Mouse (Mus musculus) intestine, embryonic 14.5 days (tissue): ENCODE measurements around the gene Sgce. TPM values are rescaled to one million over a fixed set of nuclear protein-coding genes. Genes with fewer than 3 reads are reported as not detected.

Experiments
- ATAC-seq: fragments of 200-750 bp; cut with Nextera tagmentation; replicated peaks from 2 replicates; pipeline ENCODE4 v1.8.0; 2017; ENCODE audit warnings: low read depth, moderate number of reproducible peaks, moderate TSS enrichment, moderate library complexity; ENCODE audit not compliant: low FRiP score, low TSS enrichment
- DNase-seq: peaks from one replicate; pipeline ENCODE4 v3.0.0-alpha.2; 2018; ENCODE audit warnings: low spot score
- H3K27ac ChIP-seq: fragments of 300-500 bp; sonication (generic); 2 replicates; pipeline ENCODE4 v1.5.1; 2014; ENCODE audit warnings: low read depth, mild to moderate bottlenecking, control low read depth
- H3K27me3 ChIP-seq: fragments of 300-500 bp; sonication (generic); replicated peaks from 2 replicates; pipeline ENCODE4 v1.6.1; 2014; ENCODE audit warnings: low read length, control low read depth; ENCODE audit not compliant: control insufficient read depth, insufficient read depth
- H3K36me3 ChIP-seq: fragments of 300-500 bp; sonication (generic); 2 replicates; pipeline ENCODE4 v1.6.1; 2014; ENCODE audit warnings: low read length, control low read depth; ENCODE audit not compliant: control insufficient read depth, insufficient read depth
- H3K4me1 ChIP-seq: fragments of 300-500 bp; sonication (generic); replicated peaks from 2 replicates; pipeline ENCODE4 v1.6.1; 2014; ENCODE audit warnings: low read length, control low read depth, mixed read lengths; ENCODE audit not compliant: control insufficient read depth, insufficient read depth
- H3K4me2 ChIP-seq: fragments of 300-500 bp; sonication (generic); 2 replicates; pipeline ENCODE4 v1.6.1; 2014; ENCODE audit warnings: low read length
- H3K4me3 ChIP-seq: fragments of 300-500 bp; sonication (generic); 2 replicates; pipeline ENCODE4 v1.5.1; 2014; ENCODE audit warnings: low read depth, low read length, control low read depth, mixed read lengths
- H3K9ac ChIP-seq: fragments of 300-500 bp; sonication (generic); 2 replicates; pipeline ENCODE4 v1.6.1; 2014; ENCODE audit warnings: mild to moderate bottlenecking, low read length
- H3K9me3 ChIP-seq: fragments of 300-500 bp; sonication (generic); 2 replicates; pipeline ENCODE4 v1.6.1; 2016; ENCODE audit warnings: low read length, control low read depth; ENCODE audit not compliant: control insufficient read depth
- WGBS: fragments of 180-500 bp; shearing (Covaris S2); extraction: QIAGEN DNeasy Blood & Tissue Kit; methylation state at CpG from one replicate; pipeline ENCODE4 v1.1.7; 2014; 5-methylcytosine and 5-hydroxymethylcytosine counted together
- polyA plus RNA-seq: library from polyadenylated mRNA; unstranded; fragments of >200 nt; fragmentation: Nextera tagmentation; extraction: Ambion mirVana; gene quantifications from 2 replicates; pipeline ENCODE4 v1.2.1, GENCODE M21; 2014

Gene Sgce
- polyA plus RNA-seq, 1 experiment from 2014 or later, result 42.2 TPM

DNA sequence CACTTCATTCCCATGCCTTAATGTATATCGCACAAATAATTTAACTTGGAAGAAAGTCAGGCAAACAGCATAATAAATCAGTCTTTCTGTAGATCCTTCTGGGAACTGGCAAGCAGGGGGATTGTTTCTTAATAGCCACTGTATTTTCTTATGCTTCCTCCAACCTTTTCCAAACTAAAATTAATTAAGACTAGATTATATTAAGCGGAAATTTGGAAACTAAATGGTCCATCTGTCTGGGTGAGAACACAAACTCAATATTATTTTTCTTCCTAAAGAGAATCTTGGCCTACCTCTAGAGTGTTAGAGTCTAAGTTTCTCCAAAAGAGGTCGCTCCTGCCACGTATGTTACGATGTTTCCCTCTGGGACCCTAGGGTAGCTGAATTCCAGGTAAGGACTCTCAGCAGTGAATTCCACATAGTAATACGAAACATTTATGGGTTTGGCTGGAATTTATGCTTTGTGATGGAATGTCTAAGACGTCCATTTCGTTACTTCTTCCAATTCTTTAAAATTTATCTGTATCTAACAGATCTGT lies 94.3 kb downstream of the Sgce start:
- ATAC-seq (no peak), DNase-seq (no peak)
- no peaks in the 10 kb centered on the region for H3K4me1 ChIP-seq
- no peaks in the 10 kb centered on the region for H3K36me3 ChIP-seq
- WGBS, result 83% methylated on average over 8 of the region's 8 CpGs
- no peaks in the 10 kb centered on the region for H3K27me3 ChIP-seq
- H3K27ac ChIP-seq, result no peak overlapping the region
- H3K4me3 ChIP-seq, result no peak overlapping the region
- no peak overlapping the region for H3K9ac ChIP-seq
- H3K4me2 ChIP-seq, result no peak overlapping the region
- H3K9me3 ChIP-seq, result no peaks in the 10 kb centered on the region

DNA sequence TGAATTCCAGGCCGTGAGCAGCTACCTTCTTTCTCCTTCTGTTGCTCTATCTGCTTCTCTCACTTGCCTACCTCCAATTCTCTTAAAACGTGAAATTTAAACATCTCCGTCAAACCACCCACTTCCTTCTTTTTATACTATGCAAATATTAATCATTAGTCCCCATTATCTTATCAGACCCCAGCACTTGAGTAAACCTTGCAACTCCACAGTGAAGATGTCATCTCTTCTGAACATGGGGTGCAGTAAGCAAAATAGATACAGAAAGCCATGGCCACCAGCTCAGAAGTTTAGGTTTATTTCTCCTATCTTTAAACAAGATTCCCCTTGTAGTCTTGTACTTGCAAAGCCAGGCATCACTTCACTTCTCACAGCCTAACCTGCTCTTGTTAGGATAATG lies 99.7 kb downstream of the Sgce start:
- Histone ChIP-seq H3K9ac (no peak overlapping the region), H3K27me3 (no peaks in the 10 kb centered on the region), H3K4me3 (no peak overlapping the region), H3K27ac (no peak overlapping the region), H3K36me3 (peaks cover 1% of the 10 kb centered on the region; the same call in 1 of the 2 replicates), H3K4me2 (no peak overlapping the region), H3K4me1 (0 out of 2 replicates have a peak, but pooled peaks cover 5% of the 10 kb centered on the region), H3K9me3 (no peaks in the 10 kb centered on the region)
- 67% methylated on average over 3 of the region's 3 CpGs for WGBS
- ATAC-seq, result no peak
- no peak for DNase-seq

- H3K4me3 ChIP-seq, result no peak overlapping the region
- DNase-seq (no peak), ATAC-seq (no peak)
- no peaks in the 10 kb centered on the region for H3K9me3 ChIP-seq
- H3K9ac ChIP-seq, result no peak overlapping the region
- WGBS, result 63% methylated on average over 7 of the region's 7 CpGs
- H3K27ac ChIP-seq, result no peak overlapping the region
- no peak overlapping the region for H3K4me2 ChIP-seq
- peaks cover 27% of the 10 kb centered on the region for H3K36me3 ChIP-seq
- H3K4me1 ChIP-seq, result 0 out of 2 replicates have a peak, but pooled peaks cover 6% of the 10 kb centered on the region
- no peaks in the 10 kb centered on the region for H3K27me3 ChIP-seq
Measured at GRCm38 (mm10) chr6:4642068-4642467, 104.9 kb downstream of the Sgce start.

- no peaks in the 10 kb centered on the region for H3K4me1 ChIP-seq
- DNase-seq, result no peak
- H3K27ac ChIP-seq, result no peak overlapping the region
- H3K27me3 ChIP-seq, result no peaks in the 10 kb centered on the region
- no peak overlapping the region for H3K4me3 ChIP-seq
- 21% methylated on average over 1 of the region's 1 CpGs for WGBS
- no peaks in the 10 kb centered on the region for H3K9me3 ChIP-seq
- H3K36me3 ChIP-seq, result peaks cover 33% of the 10 kb centered on the region
- ATAC-seq, result no peak
- H3K9ac ChIP-seq, result no peak overlapping the region
- H3K4me2 ChIP-seq, result no peak overlapping the region
Measured at GRCm38 (mm10) chr6:4634804-4635203, 112.2 kb downstream of the Sgce start.

GRCm38 (mm10) chr6:4633189-4633588 lies 113.8 kb downstream of the Sgce start:
- DNase-seq (no peak), ATAC-seq (no peak)
- H3K27me3 ChIP-seq, result no peaks in the 10 kb centered on the region
- H3K4me1 ChIP-seq, result no peaks in the 10 kb centered on the region
- no peak overlapping the region for H3K4me2 ChIP-seq
- no peak overlapping the region for H3K27ac ChIP-seq
- H3K36me3 ChIP-seq, result peaks cover 37% of the 10 kb centered on the region
- no peaks in the 10 kb centered on the region for H3K9me3 ChIP-seq
- H3K9ac ChIP-seq, result no peak overlapping the region
- WGBS, result 92% methylated on average over 4 of the region's 4 CpGs
- H3K4me3 ChIP-seq, result no peak overlapping the region

DNA sequence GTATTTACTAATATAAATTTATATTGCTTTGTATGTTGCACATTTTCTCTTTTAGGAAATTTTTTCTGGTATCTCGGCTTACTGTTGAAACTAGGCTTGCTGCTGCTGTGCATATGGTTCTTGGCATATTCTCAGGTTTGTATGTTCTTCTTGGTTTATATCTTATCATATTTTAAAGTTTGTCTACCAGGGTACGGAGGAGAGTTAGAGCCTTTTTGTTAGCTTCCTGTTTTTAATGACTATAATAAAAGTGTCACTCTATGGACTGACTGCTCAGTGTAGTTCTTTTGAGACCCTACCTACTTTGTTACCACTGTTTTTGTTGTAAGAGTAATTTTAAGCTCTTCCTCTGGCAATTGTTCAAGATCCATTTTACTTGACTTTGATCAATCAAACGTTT lies 115.5 kb downstream of the Sgce start:
- ATAC-seq (no peak), DNase-seq (no peak)
- 59% methylated on average over 3 of the region's 3 CpGs for WGBS
- H3K36me3 ChIP-seq, result peaks cover 26% of the 10 kb centered on the region
- H3K4me2 ChIP-seq, result no peak overlapping the region
- H3K9me3 ChIP-seq, result no peaks in the 10 kb centered on the region
- H3K27ac ChIP-seq, result no peak overlapping the region
- H3K4me1 ChIP-seq, result no peaks in the 10 kb centered on the region
- H3K27me3 ChIP-seq, result no peaks in the 10 kb centered on the region
- H3K4me3 ChIP-seq, result no peak overlapping the region
- H3K9ac ChIP-seq, result no peak overlapping the region

Other genes starting within 250 kb of the Sgce start
- 458 and 463 TPM in 2 replicates for gene Col1a2, start 242.4 kb downstream of the Sgce start, polyA plus RNA-seq
- gene Casd1, start 146.4 kb downstream of the Sgce start, polyA plus RNA-seq, result 31.4 and 34.1 TPM in 2 replicates
- 5.9 and 6.6 TPM in 2 replicates for gene Peg10, start 99 bp upstream of the Sgce start, polyA plus RNA-seq
- gene Ppp1r9a, start 155.7 kb upstream of the Sgce start, polyA plus RNA-seq, result 22.7 and 23.7 TPM in 2 replicates